Mouse (Mus musculus): ENCODE results near the gene Efna4.

DNA sequence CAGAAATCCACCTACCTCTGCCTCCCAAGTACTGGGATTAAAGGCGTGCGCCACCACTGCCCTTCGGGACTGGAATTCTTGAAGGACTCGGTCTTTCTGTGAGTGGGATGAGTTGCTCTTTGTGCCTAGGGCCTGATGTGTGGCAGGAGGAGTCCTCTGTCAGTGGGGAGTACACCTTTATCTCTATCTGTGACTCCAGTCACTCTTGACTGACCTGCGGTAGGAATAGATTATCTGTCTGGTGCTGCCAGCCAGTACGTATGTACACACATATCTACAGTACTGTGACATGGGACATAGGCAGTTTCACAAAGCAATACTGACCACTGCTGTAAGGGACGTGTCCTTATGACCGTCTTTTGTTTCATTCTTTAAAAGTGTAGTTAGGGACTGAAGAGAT is 11.9 kb downstream of the Efna4 start:
- TF ChIP-seq CTCF (IDR thresholded peaks at IDR 0.05; ENCODE audit: control insufficient read depth, insufficient read depth, insufficient replicate concordance, low read depth, low read length) (no peak), POLR2A (IDR thresholded peaks at IDR 0.05; ENCODE audit: control insufficient read depth, low read depth, low read length) (no peak)

All from testis, adult 2 months (tissue).